Mouse (Mus musculus) kidney, postnatal 25 days (tissue): Measurements from ENCODE around the gene Vsx1.
A peak's percentile ranks its signal among the peaks of the same experiment; 100 is the strongest.

Experiments
- DNase-seq, 2 experiments: peaks; one replicate each; pipeline ENCODE4 v3.0.0; 2021; ENCODE audit warnings: mixed read lengths in 2 of 2

Vsx1 gene

DNA sequence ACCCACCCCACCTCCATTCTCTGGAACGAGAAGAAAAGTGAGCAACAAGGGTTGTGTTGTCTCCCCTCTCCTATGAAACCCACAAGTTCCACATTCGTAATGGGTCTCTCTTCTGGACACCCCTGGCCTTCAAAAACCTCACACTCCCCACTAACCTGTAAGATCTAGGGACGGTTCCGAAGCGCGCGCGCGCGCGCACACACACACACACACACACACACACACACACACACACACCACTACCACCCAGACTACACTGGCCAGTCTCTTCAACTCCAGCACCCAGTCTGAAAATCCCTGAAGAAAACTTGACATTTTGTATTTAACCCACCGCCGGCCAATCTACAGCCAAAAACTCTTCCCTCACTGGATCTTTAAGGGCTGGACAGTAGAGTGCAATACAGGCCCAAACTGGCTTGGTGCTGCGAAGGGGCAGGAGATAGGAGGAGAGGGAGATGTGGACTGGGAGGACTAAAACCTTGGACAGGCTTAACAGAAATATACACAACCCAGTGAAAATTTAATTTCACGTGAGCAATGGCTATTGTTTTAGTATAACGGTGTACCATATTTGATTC is at the start of gene Vsx1:
Gene Vsx1, minus strand, starts transcription at position 138 of the 578 bp plus-strand sequence.
- DNase-seq = no peak

DNA sequence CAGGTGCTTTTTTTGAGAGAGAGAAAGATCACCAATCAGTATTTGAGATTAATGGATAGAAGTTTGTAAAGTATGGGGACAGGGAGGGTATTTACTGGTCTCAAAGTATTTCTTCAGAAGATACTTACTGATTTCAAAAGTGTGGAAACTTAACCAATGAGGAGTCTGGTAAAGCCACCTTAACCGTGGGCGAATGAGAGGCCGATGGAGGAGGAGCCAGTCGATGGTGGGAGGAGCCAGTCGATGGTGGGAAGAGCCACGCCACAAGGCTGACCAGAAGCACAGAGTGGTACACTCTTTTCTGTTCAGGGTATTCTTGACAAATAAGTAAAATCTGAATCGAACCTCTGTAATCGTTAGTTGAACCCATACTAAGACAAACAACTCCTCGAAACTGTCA is 48.7 kb upstream of the Vsx1 start:
- no peak for DNase-seq

DNA sequence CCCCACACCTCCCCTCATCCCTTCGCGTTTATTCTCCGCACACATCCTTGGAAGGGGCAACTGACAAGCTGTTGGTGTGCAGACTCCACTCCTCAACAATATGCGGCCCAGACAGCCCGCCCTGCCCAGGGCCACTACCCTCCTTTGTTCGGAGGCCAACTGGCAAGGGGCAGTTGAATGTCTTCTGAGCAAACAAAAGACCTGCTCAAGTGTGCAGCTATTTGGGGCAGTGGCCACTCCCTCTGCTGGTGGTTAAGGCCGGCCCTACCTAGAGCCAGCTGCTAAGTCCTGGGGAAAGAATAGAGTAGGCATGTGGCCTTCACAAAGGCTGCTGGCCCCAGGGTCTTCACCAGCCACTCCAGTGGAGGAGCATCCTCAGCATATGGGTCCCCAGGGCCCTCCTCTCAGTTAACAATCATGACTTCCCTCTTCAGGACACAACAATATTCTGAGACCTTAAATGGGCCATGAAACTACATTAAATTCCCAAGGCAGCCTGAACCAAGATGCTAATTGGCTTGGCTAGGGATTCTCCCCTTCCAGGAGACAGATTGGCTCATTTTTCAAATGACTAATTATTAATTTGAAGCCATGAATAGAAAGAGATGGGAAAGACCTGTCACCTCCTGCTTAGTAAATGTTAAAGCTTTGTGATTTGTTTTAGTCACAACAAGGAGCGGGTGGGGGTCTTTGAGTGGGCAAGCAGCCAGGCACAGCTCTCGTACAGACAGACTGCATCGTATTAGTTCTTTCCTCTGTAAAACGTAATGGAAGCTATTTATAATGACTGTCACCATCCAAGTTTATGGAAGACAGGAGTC is 46.8 kb upstream of the Vsx1 start:
- no peak for DNase-seq

DNA sequence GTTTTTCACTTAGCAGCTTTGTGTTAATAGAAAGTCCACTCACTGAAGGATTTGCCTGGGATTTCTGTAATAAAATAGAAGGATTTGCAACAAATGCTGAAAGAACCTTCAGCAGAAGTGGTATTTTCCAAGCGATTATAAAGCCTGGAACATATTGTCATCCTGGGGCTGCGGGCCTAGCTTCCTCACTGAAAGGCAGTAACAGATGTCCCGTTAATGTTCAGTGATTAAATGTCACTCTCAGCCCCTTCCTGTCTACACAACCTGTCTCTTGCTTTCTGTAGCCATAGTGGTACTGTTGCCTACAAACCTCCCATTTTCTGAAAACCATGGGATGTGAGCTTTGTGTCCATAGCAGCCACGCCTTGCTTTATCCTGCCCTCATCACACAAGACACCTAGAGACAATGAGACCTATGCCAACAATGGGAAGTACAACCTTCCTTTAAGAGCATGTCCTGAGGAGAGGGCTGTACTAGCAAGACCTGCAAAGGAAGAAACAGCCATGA is 23.1 kb upstream of the Vsx1 start:
- DNase-seq = no peak

DNA sequence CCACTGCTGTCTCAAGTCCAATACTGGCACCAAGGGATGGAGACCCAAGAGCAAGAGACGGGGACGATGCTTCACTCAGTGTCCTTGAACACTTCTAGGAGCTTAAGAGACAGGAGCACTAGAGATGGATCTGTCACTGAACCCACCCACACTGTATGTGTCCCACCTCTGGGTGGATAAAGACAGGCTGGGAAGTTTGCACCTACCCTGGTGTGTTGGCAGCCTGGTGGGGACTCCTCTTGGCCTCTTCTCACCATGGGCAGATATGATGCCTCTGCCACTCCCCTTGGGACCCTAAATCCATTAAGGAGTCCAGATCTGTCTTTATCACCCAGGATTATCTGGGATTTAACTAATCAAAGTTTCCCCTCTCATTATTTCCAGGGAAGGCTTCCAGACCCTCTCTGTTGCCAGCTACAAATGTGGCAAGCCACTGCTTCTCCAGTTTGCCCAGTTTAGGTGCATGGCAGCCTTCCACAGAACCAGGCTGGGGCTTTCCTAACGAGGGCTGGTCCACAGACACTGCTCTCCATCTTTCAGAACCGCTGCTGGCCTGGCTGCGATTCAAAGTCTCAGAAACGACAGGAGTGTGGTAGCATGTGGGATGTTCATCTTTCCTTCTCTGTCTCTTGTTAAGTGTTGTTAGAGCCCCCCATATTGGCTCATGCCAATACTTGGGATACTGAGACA is 2.5 kb upstream of the Vsx1 start:
- no peak for DNase-seq

DNA sequence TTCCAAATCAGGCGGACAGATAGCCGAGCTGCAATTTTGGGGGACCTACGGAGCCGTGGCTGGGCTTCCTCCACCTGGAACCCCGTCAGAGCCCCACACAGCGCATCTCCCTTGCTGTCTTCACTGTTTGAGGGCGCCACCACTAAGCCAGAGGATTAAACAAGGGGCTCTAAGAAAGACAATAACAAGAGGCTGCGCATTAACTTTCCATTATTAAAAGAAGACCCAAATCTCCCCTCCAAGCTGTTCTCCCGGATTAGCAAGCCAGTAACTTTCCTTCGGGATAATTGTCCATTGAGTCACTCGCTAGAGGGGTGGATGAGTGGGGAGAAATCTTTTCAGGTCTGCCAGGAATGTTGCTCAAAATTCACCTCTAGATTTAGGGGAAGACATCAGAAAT is 1.1 kb upstream of the Vsx1 start:
- DNase-seq = no peak

DNA sequence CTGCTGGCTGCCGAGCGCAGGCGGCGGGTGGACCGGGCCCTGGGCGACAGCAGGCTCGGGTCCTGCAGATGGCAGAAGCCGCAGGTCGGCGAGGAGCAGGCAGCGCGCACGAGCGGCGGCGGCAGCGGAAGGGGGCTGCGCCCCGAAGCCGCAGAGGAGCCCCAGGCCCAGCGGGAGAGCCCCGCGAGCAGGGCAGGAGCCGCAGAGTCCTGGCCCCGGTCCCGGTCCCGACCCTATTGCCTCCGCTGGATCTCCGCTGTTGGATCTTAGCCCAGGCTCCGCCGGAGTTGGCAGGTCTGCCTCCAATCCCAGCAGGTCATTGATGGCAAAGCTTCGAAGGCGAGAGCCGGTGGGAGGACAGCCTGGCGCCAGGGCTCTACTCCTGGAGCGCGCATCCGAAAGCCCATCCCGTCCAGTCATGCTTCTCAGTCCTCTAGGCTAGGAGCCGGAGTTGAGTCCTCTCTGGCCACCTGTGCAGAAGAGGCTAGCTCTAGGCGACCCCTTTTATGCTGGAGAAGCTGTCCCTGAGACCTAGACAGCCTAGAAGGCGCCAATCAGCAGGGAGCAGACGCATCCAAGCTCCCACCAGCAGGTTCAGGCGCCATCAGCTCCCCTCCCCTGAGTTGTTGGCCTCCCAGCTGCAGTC is 496 bp downstream of the Vsx1 start:
- peak; percentile 54 to 74 for DNase-seq

DNA sequence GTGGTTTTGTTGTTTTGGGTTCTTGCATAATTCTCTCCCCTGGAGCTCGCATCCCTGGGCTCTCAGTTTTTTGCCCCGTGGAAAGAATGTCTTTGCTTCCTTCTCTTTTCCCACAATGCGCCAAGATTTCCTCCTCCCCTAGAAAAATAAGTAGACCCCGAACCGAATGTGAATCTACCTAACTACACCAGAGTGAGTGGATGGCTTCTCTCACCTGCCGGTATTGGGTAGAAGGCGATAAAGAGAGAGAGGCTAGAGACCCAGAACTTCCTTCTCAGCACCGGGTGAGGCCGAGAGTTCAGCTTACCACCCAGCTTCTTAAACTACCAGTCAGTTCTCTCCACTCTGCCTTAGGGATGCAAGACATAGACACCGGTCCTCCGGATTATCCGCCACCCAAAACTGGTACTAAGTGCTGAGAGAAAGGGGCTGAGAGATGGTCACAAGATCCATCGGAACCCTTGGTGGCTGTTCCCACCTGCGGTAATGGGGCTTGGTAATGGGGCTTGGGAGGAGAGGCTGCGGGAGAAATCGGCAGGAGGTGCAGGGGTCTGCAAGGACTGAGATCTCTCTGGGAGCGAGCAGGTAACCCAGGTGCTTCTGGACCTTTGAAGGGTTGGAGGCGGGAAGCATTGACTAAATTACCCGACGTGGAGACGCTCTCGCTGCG is 1.2 kb downstream of the Vsx1 start:
- DNase-seq = no peak

DNA sequence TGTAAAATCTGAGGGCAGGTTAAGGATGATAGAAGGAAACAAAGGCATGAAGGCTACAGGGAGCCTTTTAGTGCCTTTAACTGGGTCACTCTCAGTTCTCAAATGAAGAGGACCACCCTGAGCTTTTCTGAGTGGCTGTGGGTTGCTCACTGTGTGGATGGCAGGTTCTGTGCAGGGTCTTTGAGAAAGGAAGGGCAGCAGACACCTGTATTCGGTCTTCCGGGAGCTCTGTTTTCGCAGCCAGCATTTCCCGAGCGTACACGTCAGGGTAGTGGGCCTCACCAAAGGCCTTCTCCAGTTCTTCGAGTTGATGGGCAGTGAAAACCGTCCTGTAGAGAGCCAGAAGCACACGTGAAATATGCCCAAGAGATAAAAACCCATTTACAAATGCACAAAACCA is 3.8 kb downstream of the Vsx1 start:
- DNase-seq = no peak

DNA sequence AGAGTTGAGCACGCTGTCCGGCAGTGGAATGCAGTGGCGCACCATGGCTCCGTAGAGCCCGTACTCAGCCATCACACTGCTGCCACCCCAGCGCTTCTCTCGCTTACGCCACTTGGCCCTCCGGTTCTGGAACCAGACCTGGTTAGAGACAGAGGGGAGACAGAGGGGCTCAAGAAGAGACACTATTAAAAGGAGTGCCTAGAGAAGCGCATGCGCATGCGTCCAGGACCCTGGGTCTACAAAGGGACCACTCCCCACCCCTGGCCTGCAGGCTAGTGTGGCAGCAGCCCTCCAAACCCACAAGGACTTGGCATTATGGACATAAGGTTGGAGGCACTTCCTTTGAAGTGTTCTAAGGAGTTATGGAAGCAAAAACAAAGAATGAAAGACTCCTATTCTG is 4.7 kb downstream of the Vsx1 start:
- DNase-seq = no peak

DNA sequence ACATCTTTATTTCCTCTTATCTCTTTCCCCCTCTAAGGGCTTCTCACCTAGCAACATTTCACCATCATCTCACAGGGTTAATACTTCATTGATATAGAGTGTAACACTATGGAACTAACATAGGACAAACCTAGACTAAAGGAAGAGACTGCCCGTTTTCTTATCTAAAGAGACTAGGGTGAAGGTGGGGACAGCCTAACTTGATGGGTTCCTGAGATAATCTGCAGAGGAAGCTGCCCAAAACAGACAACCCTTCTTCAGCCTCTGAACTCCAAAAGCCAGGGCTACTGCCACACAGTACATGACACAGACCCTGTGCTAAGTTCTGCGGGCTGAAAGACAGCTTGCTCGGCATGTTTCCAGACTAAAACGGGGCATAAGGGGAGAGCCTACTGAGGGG is 7.6 kb downstream of the Vsx1 start:
- no peak for DNase-seq

DNA sequence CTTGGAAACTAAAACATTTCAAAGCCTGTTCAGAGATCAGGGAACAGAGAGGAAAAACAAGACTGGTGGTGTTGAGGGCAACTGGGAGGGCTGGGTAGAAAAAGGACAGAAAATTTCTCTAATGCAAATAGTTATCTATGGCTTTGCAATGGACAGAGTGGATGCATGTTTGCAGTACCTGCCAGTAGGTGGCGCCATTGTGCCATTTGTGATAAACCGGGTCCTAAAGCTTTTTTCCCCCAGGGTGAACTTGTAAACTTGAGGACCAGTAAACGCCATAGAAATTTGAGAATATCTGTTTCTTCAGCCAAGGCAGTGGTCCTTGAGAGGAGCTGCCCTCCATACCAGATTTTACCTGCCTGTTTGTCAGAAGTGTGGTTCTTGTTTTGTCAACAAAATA is 10.8 kb downstream of the Vsx1 start:
- peak; percentile 69 to 81 for DNase-seq

DNA sequence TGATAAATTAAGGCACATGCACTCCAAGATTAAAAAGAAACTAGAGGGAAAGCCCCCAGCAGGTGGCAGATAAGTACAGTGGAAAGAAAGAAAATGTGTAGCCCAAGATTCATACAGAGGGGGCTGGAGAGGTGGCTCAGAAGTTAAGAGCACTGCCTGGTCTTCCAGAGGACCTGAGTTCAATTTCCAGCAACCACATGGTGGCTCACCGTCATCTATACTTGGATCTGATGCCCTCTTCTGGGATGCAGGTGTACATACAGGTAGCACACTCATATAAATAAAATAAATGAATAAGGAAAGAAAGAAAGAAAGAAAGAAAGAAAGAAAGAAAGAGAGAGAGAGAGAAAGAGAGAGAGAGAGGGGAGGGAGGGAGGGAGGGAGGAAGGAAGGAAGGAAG is 13.6 kb downstream of the Vsx1 start:
- no peak for DNase-seq

DNA sequence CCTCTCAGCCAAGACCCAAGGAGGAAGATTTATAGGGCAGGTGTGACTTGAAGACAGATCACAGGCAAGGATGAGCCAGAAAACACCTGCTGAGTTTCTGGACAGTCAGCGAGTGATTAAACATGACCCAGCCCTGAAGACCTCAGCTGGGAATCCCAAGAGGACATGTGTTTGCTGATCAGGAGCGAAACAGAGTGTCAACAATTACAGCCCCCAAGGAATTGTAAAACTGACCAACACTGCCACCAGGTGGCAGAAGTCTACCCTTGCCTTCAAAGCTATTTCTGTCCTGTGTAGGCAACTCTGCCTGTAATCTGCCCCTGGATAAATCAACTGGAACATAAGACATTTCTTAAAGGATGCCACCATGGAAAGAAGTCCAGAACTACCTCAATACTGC is 14.3 kb downstream of the Vsx1 start:
- peak; percentile 69 to 70 for DNase-seq

DNA sequence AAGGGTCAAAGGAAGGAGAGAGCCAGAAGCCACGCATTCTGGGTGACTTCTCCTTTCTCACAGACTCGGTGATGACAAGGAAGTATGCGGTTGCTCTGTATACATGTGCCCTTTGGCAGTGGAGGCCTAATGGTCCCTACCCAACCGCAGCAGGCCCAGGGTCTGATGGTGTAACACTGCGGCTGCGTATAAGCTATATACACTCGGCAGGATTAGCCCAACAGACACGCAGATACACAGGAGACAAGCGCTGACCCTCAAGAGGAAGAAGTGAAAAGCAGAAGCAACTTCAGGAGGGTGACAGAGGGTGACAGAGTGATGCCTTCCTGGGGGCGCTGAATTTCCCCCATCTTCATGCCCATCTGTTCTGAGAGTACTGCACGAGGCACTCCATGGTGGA is 15.2 kb downstream of the Vsx1 start:
- DNase-seq = no peak

DNA sequence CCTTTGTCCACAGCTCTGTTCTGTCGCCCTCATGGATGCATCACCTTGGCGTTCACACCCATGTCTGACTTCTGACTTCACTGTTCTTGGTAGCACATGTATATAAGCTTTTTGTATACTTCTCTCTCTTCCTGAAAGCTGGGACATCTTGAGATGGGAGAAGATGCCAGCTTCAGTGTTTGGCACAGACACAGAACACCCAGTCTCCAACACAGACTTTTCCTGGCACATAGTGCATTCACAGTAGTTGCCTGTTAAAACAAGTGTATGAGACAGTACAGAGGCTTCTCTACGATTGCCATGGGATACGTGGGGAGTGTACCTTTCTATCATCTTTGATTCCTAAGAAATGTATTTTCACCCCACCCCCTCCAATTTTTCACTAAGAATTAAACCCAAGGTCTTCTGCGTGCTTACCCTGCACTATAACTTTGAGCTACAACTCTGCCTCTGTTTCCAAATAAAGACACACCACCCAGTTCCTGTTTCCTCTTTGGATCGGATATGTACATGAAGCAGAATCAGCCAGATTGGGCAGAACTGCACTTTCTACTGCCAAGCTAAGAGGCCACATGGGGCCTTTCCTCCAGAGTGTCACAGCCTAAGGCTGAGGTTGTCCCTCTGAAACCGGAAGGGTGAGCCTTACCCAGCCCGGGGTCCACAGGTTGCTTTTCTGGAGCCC is 17.4 kb downstream of the Vsx1 start:
- DNase-seq = no peak

DNA sequence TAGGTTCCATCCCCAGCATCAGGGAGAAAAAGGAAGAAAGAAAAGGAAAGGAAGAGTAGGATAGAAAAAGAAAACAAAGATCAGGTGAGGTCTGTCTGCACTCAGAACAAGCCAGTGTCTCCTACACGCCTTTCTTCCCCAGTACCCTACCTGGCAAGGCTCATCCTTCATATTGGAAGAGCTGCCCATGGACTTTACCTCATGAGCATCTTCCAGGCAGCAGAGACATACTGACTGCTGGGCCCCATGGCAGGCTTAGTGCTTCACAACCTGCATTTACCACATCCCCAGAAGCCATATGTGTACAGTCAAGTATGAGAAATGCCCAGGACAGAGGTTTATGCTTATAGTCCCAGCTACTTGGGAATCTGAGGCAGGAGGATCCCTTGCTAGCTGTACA is 18.2 kb downstream of the Vsx1 start:
- DNase-seq = no peak

DNA sequence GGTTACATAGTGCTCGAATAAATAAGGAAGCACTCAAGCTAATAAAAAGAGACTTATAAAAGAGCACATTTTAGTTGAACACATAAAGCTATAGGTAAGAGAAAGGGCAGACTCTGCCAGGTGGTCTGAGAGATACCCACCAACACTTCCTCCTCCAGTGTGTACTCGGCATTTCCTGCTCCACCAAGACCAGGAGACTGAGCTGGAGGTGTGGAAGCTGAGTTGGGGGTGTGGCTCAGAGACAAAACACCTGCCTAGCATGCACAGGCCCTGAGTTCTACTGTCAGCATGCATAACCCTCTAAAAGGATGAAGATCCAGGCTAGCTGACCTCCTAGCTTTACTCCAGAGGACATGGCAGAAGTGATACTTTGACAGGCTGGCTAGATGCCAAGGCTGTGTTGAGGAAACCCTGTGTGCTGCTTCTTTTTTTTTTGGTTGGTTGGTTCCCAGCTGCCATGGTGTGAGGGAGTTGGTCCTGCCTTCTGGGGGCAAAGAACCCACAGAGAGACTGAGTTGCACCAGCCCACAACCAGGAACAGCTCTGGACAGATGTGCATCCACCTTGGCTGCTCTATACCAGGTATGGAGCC is 19.6 kb downstream of the Vsx1 start:
- DNase-seq = peak; percentile 56 to 67

DNA sequence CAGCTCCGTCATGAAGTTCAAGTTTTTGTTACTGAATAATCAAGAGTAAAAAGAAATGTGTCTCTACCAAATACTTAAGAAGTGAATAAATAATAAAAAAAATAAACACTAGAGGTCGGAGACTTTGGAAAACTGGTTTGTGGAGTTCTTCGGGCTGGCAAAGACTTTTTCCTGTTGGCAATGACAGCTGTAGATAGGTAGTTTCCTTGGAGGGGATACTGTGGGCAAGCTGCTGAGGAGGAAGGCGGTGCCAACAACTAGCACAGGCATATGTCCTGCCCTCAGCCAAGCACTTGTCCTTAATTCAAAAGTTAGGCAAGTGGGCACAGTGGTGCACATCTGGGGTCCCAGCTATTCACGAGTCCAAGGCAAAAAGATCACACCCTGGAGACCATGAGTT is 20.2 kb downstream of the Vsx1 start:
- no peak for DNase-seq

DNA sequence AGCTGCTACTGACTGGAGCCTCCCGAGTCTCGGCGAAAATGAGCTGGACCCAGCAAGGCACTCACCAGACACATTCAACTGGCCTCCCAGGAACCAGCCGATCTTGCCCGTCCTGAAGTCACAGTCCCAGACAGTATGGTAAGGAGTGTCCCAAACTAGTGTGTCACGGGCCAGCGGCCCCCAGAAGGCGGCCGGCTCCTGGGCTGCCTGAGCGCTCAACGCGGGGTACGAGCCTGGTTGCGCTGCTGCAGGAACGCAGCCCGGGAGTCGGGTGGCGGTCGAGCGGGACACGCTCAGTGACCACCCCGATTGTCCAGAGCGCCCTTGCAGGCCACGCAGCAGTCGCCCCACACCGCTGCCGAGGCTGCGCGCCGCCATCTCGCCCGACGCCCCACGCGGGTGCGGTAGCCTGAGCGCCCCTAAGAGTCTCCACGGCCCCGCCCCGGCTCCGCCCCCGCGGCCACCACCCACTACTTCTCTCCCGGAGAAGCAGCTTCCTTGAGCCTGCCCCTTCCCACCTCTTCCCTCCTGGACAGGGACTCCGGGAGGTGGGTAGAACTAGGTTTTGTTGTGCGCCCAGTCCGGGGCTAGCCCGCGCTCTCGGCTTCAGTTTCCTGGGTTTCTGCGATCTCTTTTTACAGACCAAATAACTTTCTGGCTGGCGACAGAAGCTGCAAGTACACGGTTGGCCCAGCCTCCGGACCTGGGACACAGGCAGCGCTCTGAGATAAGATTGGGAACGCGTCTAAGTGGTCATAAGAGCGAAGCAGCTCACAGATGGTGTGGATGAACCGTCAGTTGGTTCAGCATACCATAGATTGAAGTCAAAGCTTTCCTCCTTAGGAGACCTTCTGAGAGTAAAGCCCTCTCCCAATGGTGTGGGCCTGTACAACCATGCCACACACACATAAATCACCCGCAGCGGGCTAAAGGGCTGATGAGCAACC is 21.1 kb downstream of the Vsx1 start, which contains the start of gene Acss1:
Gene Acss1, minus strand, starts transcription at position 681 of the 947 bp plus-strand sequence.
- DNase-seq = peak; percentile 85 to 94
